Mouse (Mus musculus) adrenal gland, postnatal 25 days (tissue): ENCODE data around the gene Gm6096. TPM values are rescaled to one million over a fixed set of nuclear protein-coding genes. Genes with fewer than 3 reads are reported as not detected.

Experiments used
- total RNA-seq: library from RNA; stranded (reverse); gene quantifications from 2 replicates; pipeline ENCODE4 v1.2.3, GENCODE M21; 2021

Gene Gm6096
- total RNA-seq, 1 experiment from 2014 or later = not detected

Other genes with a start within 250 kb of the Gm6096 start
- gene Scgb2b27, start 237.1 kb upstream of the Gm6096 start, total RNA-seq = not detected in 2 replicates
- gene Scgb1b27, start 229.6 kb upstream of the Gm6096 start, total RNA-seq = not detected in 2 replicates
- not detected in 2 replicates for gene Scgb1b30, start 155.6 kb upstream of the Gm6096 start, total RNA-seq
- 25.7 and 30.0 TPM in 2 replicates for gene Wtip, start 117.8 kb upstream of the Gm6096 start, total RNA-seq
- 79.0 and 88.1 TPM in 2 replicates for gene Uba2, start 81.4 kb upstream of the Gm6096 start, total RNA-seq
- gene Pdcd2l, start 54.4 kb upstream of the Gm6096 start, total RNA-seq = 25.3 and 25.4 TPM in 2 replicates
- 304 and 309 TPM in 2 replicates for gene Gpi1, start 20.7 kb upstream of the Gm6096 start, total RNA-seq
- 52.6 and 61.2 TPM in 2 replicates for gene 4931406P16Rik, start 62.5 kb downstream of the Gm6096 start, total RNA-seq
- 116 and 140 TPM in 2 replicates for gene Lsm14a, start 142.3 kb downstream of the Gm6096 start, total RNA-seq